Mouse (Mus musculus): ENCODE data around the gene Rexo1. TPM values are rescaled to one million over a fixed set of nuclear protein-coding genes. Genes with fewer than 3 reads are reported as not detected.

Gene Rexo1
- polyA plus RNA-seq, 1 experiment = 78.0 TPM

DNA sequence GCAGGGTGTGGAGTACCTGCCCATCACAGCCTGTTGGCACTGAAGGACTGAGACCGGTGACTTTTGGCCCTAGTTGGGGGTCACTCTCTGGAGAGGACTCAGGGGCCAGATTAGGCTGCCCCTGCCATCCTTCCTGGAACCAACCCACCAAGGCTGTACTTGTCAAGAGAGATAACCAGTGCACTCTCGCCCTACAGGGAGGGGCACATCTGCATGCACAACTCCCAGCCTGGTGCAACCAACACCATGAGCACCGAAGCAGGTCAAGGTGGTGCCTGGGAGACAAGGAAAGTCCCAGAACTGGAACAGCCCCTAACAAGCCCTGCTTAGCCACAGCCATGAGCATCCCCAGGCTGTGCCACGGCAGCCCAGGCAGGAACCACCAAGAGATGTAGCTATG, 14.4 kb downstream of the Rexo1 start:
- Histone ChIP-seq H3K27ac (ENCODE audit: insufficient read depth, low read length) (no peak overlapping the region), H3K4me1 (ENCODE audit: control insufficient read depth, insufficient read depth, insufficient read length) (no peaks in the 10 kb centered on the region), H3K27me3 (ENCODE audit: control insufficient read depth, insufficient read depth, low read length) (no peaks in the 10 kb centered on the region), H3K36me3 (ENCODE audit: control insufficient read depth, insufficient read depth, low read length) (peaks cover 81% of the 10 kb centered on the region), H3K4me3 (ENCODE audit: extremely low read depth, insufficient read depth, insufficient read length) (no peak overlapping the region)
- no peak for DNase-seq (ENCODE audit: low read depth in 1 of 2, low spot score in 2 of 2)
- 85% methylated on average over 4 of the region's 4 CpGs for WGBS
- no peak for TF ChIP-seq CTCF (IDR thresholded peaks at IDR 0.05; ENCODE audit: extremely low read depth, insufficient read depth, insufficient read length, insufficient replicate concordance)
- no peak for TF ChIP-seq POLR2A (IDR thresholded peaks at IDR 0.05; ENCODE audit: low read depth, low read length)

DNA sequence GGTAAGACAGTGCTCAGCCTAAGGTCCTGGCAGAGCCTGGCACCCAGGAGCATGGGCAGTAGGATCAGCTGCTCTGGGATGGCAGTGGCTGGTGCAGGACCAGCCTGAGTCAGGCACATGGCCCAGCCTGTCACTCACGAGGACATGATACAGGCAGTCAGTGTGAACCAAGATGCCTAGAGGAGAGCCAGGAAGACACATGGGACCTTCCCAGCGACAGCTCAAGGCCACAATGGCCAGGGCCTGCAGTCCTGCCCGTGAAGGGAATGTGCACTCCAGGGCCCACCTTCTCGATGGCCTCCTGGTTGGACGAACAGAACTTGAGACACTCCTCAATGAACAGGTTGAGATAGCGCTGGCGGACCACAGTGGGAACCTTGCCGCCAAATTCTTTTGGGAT, 15.8 kb downstream of the Rexo1 start:
- DNase-seq (ENCODE audit: low read depth in 1 of 2, low spot score in 2 of 2) = no peak
- Histone ChIP-seq H3K36me3 (ENCODE audit: control insufficient read depth, insufficient read depth, low read length) (peaks cover 83% of the 10 kb centered on the region), H3K4me1 (ENCODE audit: control insufficient read depth, insufficient read depth, insufficient read length) (no peaks in the 10 kb centered on the region), H3K27ac (ENCODE audit: insufficient read depth, low read length) (no peak overlapping the region), H3K27me3 (ENCODE audit: control insufficient read depth, insufficient read depth, low read length) (no peaks in the 10 kb centered on the region), H3K4me3 (ENCODE audit: extremely low read depth, insufficient read depth, insufficient read length) (no peak overlapping the region)
- TF ChIP-seq POLR2A (IDR thresholded peaks at IDR 0.05; ENCODE audit: low read depth, low read length) = no peak
- TF ChIP-seq CTCF (IDR thresholded peaks at IDR 0.05; ENCODE audit: extremely low read depth, insufficient read depth, insufficient read length, insufficient replicate concordance) = no peak
- WGBS = 87% methylated on average over 8 of the region's 8 CpGs

DNA sequence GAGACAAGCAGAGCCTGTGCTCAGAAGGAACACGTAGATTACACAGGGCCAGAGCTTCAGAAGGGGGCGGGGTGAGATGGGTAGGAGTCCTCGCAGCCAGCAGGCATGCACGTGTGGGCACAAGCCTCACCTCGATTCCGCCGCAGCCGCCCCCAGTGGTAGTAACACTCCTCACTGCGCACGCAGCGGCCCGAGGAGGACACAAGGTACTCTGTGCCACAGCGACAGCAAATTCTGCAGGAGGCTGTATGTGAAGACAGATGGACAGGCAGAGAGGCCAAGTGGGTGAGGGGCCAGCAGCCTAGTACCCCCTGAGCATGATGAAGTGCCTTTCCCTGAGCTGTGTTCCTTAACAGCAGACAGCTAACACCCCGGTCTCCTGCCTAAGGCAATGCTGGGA, 17.5 kb downstream of the Rexo1 start:
- 92% methylated on average over 14 of the region's 14 CpGs for WGBS
- no peak overlapping the region for H3K27ac ChIP-seq (ENCODE audit: insufficient read depth, low read length)
- H3K27me3 ChIP-seq (ENCODE audit: control insufficient read depth, insufficient read depth, low read length) = no peaks in the 10 kb centered on the region
- no peak overlapping the region for H3K4me3 ChIP-seq (ENCODE audit: extremely low read depth, insufficient read depth, insufficient read length)
- H3K4me1 ChIP-seq (ENCODE audit: control insufficient read depth, insufficient read depth, insufficient read length) = peaks cover 2% of the 10 kb centered on the region; the same call in 1 of the 2 replicates
- no peak for DNase-seq (ENCODE audit: low read depth in 1 of 2, low spot score in 2 of 2)
- H3K36me3 ChIP-seq (ENCODE audit: control insufficient read depth, insufficient read depth, low read length) = peaks cover 67% of the 10 kb centered on the region
- TF ChIP-seq POLR2A (IDR thresholded peaks at IDR 0.05; ENCODE audit: low read depth, low read length) (no peak), CTCF (IDR thresholded peaks at IDR 0.05; ENCODE audit: extremely low read depth, insufficient read depth, insufficient read length, insufficient replicate concordance) (no peak)

DNA sequence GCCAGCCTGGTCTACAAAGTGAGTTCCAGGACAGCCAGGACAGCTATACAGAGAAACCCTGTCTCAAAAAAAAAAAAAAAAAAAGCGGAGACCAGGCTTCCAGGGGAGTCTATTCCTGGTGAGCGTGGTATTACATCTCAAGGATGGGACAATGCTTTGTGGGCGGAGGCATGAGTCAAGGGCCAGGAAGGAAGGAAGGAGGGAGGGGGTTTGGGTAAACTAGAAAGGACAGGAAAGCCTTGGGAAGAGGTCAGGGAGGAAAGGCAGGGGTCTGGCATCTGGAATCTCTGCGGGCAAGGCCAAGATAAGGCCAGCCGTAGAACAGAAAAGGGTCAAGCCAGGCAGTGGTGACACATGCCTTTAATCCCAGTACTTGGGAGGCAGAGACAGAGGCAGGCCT, 21.9 kb downstream of the Rexo1 start:
- no peak for DNase-seq (ENCODE audit: low read depth in 1 of 2, low spot score in 2 of 2)
- WGBS = 50% methylated on average over 5 of the region's 5 CpGs
- H3K27me3 ChIP-seq (ENCODE audit: control insufficient read depth, insufficient read depth, low read length) = no peaks in the 10 kb centered on the region
- TF ChIP-seq POLR2A (IDR thresholded peaks at IDR 0.05; ENCODE audit: low read depth, low read length) (no peak), CTCF (IDR thresholded peaks at IDR 0.05; ENCODE audit: extremely low read depth, insufficient read depth, insufficient read length, insufficient replicate concordance) (no peak)
- no peak overlapping the region for H3K4me3 ChIP-seq (ENCODE audit: extremely low read depth, insufficient read depth, insufficient read length)
- H3K27ac ChIP-seq (ENCODE audit: insufficient read depth, low read length) = no peak overlapping the region
- H3K36me3 ChIP-seq (ENCODE audit: control insufficient read depth, insufficient read depth, low read length) = peaks cover 30% of the 10 kb centered on the region
- H3K4me1 ChIP-seq (ENCODE audit: control insufficient read depth, insufficient read depth, insufficient read length) = peaks cover 11% of the 10 kb centered on the region

DNA sequence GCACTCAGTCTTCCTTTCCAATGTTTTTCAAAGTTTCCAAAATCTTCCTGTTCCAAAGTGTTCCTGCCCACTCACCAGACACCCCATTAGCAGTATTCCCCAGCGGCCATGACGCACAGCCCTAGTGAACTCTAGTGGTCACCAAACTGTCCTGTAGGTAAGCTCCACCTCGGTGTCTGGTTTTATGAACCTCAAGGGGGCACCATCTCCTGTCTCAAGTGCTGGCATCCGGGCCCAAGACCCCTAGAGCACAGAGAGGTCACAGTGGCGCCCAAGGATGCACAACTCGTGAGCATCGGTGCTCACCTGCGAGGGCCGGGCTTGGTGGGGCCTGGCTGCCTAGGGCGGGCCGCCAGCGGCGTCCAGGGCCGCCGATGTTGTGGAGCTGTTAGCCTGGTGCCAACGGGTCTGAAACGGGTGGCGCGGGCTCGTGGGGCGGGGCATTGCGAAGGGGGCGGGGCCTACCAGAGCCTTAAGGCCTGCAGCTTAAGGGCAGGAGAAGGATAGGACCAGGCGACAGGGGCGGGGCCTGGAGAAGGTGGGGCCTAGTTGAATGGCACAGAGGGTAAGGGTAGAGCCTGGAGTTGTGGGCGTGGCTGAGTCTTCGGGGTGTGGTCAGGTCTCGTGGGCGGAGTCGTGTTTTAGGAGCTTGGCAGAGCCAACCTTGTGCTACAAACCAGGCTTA, 22.5 kb downstream of the Rexo1 start, which contains the start of gene Atp8b3:
TSS of gene Atp8b3 (minus strand) at position 415 of the 685 bp plus-strand sequence.
- peak; percentile 81 to 82 for DNase-seq (ENCODE audit: low read depth in 1 of 2, low spot score in 2 of 2)
- H3K36me3 ChIP-seq (ENCODE audit: control insufficient read depth, insufficient read depth, low read length) = peaks cover 23% of the 10 kb centered on the region
- peak; percentile 6; the same call in 1 of the 2 replicates for TF ChIP-seq CTCF (IDR thresholded peaks at IDR 0.05; ENCODE audit: extremely low read depth, insufficient read depth, insufficient read length, insufficient replicate concordance)
- TF ChIP-seq POLR2A (IDR thresholded peaks at IDR 0.05; ENCODE audit: low read depth, low read length) = no peak
- H3K27ac ChIP-seq (ENCODE audit: insufficient read depth, low read length) = no peak within 1 kb of the TSS
- 3% methylated on average over 30 of the region's 30 CpGs for WGBS
- H3K4me1 ChIP-seq (ENCODE audit: control insufficient read depth, insufficient read depth, insufficient read length) = peaks cover 11% of the 10 kb centered on the region
- H3K4me3 ChIP-seq (ENCODE audit: extremely low read depth, insufficient read depth, insufficient read length) = peak within 1 kb of the TSS; percentile 44; the same call in 1 of the 2 replicates
- H3K27me3 ChIP-seq (ENCODE audit: control insufficient read depth, insufficient read depth, low read length) = no peaks in the 10 kb centered on the region

DNA sequence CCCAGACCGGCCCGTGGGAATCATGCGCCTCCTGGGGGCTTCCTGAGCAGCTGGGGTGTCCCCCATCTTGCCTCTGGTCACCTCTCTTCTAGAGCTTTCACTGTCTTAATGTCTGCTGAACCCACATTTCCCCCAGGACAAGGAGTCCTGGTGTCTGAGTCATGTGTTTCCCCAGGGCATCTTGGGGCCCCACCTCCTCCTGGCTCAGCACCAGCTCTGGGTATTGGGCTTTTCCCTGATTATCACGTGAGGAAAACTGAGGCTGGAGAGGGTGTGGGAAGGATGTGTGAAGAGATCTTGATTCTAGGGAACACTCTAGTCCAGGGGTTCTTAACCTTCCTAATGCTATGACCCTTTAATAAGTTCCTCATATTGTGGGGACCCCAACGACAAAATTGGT, 23.2 kb downstream of the Rexo1 start:
- no peak overlapping the region for H3K27ac ChIP-seq (ENCODE audit: insufficient read depth, low read length)
- TF ChIP-seq CTCF (IDR thresholded peaks at IDR 0.05; ENCODE audit: extremely low read depth, insufficient read depth, insufficient read length, insufficient replicate concordance) (no peak), POLR2A (IDR thresholded peaks at IDR 0.05; ENCODE audit: low read depth, low read length) (no peak)
- no peaks in the 10 kb centered on the region for H3K27me3 ChIP-seq (ENCODE audit: control insufficient read depth, insufficient read depth, low read length)
- peaks cover 17% of the 10 kb centered on the region for H3K36me3 ChIP-seq (ENCODE audit: control insufficient read depth, insufficient read depth, low read length)
- WGBS = 41% methylated on average over 5 of the region's 5 CpGs
- peaks cover 11% of the 10 kb centered on the region for H3K4me1 ChIP-seq (ENCODE audit: control insufficient read depth, insufficient read depth, insufficient read length)
- no peak for DNase-seq (ENCODE audit: low read depth in 1 of 2, low spot score in 2 of 2)
- no peak overlapping the region for H3K4me3 ChIP-seq (ENCODE audit: extremely low read depth, insufficient read depth, insufficient read length)

DNA sequence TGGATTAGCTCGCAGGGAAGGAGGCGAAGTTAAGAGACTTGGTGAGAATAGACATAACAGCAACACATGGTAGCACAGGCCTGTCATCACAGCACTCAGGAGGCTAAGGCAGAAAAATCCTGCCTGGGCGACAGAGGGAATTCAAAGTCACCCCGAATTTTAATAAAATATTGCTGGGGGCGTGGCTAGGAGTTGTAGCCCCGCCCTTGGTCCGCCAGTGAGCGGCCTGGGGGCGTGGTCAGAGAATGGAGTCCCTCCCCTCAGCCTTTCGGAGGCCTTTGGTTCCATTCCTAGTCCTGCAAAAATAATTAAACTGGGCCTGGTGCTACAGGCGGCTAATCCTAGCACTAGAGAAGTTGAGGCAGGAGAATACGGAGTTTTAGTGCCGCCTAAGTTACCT, 25.6 kb downstream of the Rexo1 start:
- Histone ChIP-seq H3K4me3 (ENCODE audit: extremely low read depth, insufficient read depth, insufficient read length) (peak overlapping the region; percentile 24; the same call in 1 of the 2 replicates), H3K4me1 (ENCODE audit: control insufficient read depth, insufficient read depth, insufficient read length) (peaks cover 11% of the 10 kb centered on the region), H3K27me3 (ENCODE audit: control insufficient read depth, insufficient read depth, low read length) (no peaks in the 10 kb centered on the region), H3K27ac (ENCODE audit: insufficient read depth, low read length) (no peak overlapping the region), H3K36me3 (ENCODE audit: control insufficient read depth, insufficient read depth, low read length) (no peaks in the 10 kb centered on the region)
- 39% methylated on average over 13 of the region's 13 CpGs for WGBS
- no peak for DNase-seq (ENCODE audit: low read depth in 1 of 2, low spot score in 2 of 2)
- TF ChIP-seq CTCF (IDR thresholded peaks at IDR 0.05; ENCODE audit: extremely low read depth, insufficient read depth, insufficient read length, insufficient replicate concordance) (no peak), POLR2A (IDR thresholded peaks at IDR 0.05; ENCODE audit: low read depth, low read length) (no peak)
